Mouse (Mus musculus): Measurements from ENCODE around the gene C2cd4b.

- no peak for TF ChIP-seq CTCF (IDR thresholded peaks at IDR 0.05; ENCODE audit: borderline replicate concordance, insufficient read depth, low read depth, low read length)
- no peak for TF ChIP-seq POLR2A (IDR thresholded peaks at IDR 0.05; ENCODE audit: borderline replicate concordance, insufficient read depth, low read length)
Measured at GRCm38 (mm10) chr9:67792405-67792804, 33.2 kb downstream of the C2cd4b start.

Measured in cerebellum, adult 2 months (tissue).